Mouse (Mus musculus) spleen, adult 2 months (tissue): ENCODE data around the gene Tnpo2. TPM values are rescaled to one million over a fixed set of nuclear protein-coding genes. Genes with fewer than 3 reads are reported as not detected.

Experiments
- DNase-seq, 2 experiments: peaks; one replicate each; pipeline versions ENCODE4 v3.0.0 to v3.0.0-alpha.2; 2012 to 2021; ENCODE audit warnings: low spot score in 2 of 2, low read depth in 1 of 2
- H3K27ac ChIP-seq: fragments of 200-500 bp; 2 replicates; pipeline ENCODE4 v1.5.1; 2012; ENCODE audit warnings: low read length, inconsistent platforms; ENCODE audit not compliant: insufficient read depth
- H3K27me3 ChIP-seq: fragments of 200-500 bp; 2 replicates; pipeline ENCODE4 v1.6.1; 2012; ENCODE audit warnings: mild to moderate bottlenecking, moderate library complexity, low read length, inconsistent platforms; ENCODE audit not compliant: control insufficient read depth, insufficient read depth
- H3K36me3 ChIP-seq: fragments of 200-500 bp; 2 replicates; pipeline ENCODE4 v1.6.1; 2012; ENCODE audit warnings: mild to moderate bottlenecking, low read length, inconsistent platforms; ENCODE audit not compliant: control insufficient read depth, insufficient read depth
- H3K4me1 ChIP-seq: fragments of 200-500 bp; 2 replicates; pipeline ENCODE4 v1.6.1; 2011; ENCODE audit warnings: inconsistent platforms; ENCODE audit not compliant: control insufficient read depth, insufficient read depth, insufficient read length
- H3K4me3 ChIP-seq: fragments of 200-500 bp; 2 replicates; pipeline ENCODE4 v1.5.1; 2011; ENCODE audit warnings: mild to moderate bottlenecking, inconsistent platforms; ENCODE audit not compliant: insufficient read depth, insufficient read length; ENCODE audit errors: extremely low read depth
- CTCF ChIP-seq: fragments of 200-500 bp; IDR thresholded peaks from 2 replicates; pipeline ENCODE4 v1.5.1; 2011; ENCODE audit warnings: mild to moderate bottlenecking, inconsistent platforms; ENCODE audit not compliant: insufficient read depth, insufficient read length, insufficient replicate concordance; ENCODE audit errors: extremely low read depth
- POLR2A ChIP-seq: fragments of 200-500 bp; IDR thresholded peaks from 2 replicates; pipeline ENCODE4 v1.6.1; 2011; ENCODE audit warnings: low read depth, low read length, inconsistent platforms
- WGBS: fragments of 180-500 bp; shearing (Covaris S2); methylation state at CpG from one replicate; pipeline ENCODE4 v1.1.7; 2018; 5-methylcytosine and 5-hydroxymethylcytosine counted together
- polyA plus RNA-seq: library from polyadenylated mRNA; depleted of rRNA; stranded (reverse); fragments of >200 nt; gene quantifications from 2 replicates; pipeline ENCODE4 v1.2.3, GENCODE M21; 2012

Tnpo2 gene
- polyA plus RNA-seq, 1 experiment, result 40.0 TPM

DNA sequence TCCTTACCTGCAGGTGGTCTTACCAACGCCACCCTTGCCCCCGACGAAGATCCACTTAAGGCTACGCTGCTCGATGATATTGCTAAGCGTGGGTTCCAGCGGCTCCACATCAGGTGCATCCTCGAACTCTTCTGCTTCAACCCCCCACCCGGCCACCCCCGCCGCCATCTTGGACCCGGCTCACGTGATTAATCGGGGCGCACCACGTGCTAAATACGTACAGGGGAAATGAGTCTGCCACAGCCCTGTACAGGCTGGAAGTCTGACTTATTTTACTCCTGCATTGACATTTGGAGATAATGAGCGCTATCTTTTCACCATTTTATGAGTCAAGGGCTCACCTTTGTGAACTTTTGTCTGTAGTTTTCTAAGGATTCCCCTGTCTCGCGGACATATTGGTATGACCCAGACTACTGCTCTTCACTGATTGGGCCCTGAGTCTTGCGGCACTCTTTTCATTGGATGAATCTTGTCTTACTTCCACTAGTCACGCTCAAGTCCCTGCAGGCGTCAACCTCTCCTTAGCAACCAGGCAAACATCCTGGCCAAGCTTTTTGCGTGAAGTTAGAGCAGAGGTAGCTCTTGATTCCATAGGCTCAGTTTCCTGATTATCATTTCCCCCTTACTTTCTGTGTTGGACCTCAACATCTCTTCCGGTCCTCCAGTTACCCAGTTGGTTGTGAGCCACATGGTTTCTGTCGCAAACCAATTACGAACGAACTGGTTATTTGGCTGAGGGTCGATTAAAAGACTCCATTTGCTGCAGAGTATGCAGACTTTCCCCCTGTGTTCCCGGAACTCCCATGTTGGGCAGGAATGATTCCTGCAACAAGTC, 11.4 kb upstream of the Tnpo2 start, which contains the start of gene Asna1:
Asna1 (minus strand) TSS at position 184 of the 835 bp plus-strand sequence.
- DNase-seq, result peak; percentile 72 to 95
- H3K27ac ChIP-seq, result peak within 1 kb of the TSS; percentile 83
- H3K4me1 ChIP-seq, result peaks cover 12% of the 10 kb centered on the region; the same call in 1 of the 2 replicates
- H3K27me3 ChIP-seq, result no peaks in the 10 kb centered on the region
- H3K4me3 ChIP-seq, result peak within 1 kb of the TSS; percentile 71
- WGBS, result under 1% methylated on average over 30 of the region's 30 CpGs
- H3K36me3 ChIP-seq, result peaks cover 9% of the 10 kb centered on the region
- TF ChIP-seq CTCF (no peak), POLR2A (peak; percentile 19; the same call in 1 of the 2 replicates)

GRCm38 (mm10) chr8:85026670-85027515, 9.8 kb upstream of the Tnpo2 start, which contains the start of gene Trir:
TSS of gene Trir (plus strand) at chr8:85026823.
- Histone ChIP-seq H3K4me1 (peaks cover 12% of the 10 kb centered on the region; the same call in 1 of the 2 replicates), H3K36me3 (peaks cover 13% of the 10 kb centered on the region), H3K4me3 (peak within 1 kb of the TSS; percentile 95), H3K27ac (peak within 1 kb of the TSS; percentile 98), H3K27me3 (no peaks in the 10 kb centered on the region)
- under 1% methylated on average over 71 of the region's 75 CpGs for WGBS
- no peak for TF ChIP-seq CTCF
- TF ChIP-seq POLR2A, result peak; percentile 95
- DNase-seq, result peak; percentile 91 to 97

GRCm38 (mm10) chr8:85027516-85027855, 9.2 kb upstream of the Tnpo2 start:
- TF ChIP-seq POLR2A (no peak), CTCF (no peak)
- no peaks in the 10 kb centered on the region for H3K27me3 ChIP-seq
- no peak for DNase-seq
- H3K36me3 ChIP-seq, result peaks cover 13% of the 10 kb centered on the region
- H3K27ac ChIP-seq, result peak overlapping the region; percentile 50; the same call in 1 of the 2 replicates
- peak overlapping the region; percentile 95 for H3K4me3 ChIP-seq
- H3K4me1 ChIP-seq, result peaks cover 12% of the 10 kb centered on the region; the same call in 1 of the 2 replicates
- 1% methylated on average over 13 of the region's 13 CpGs for WGBS

DNA sequence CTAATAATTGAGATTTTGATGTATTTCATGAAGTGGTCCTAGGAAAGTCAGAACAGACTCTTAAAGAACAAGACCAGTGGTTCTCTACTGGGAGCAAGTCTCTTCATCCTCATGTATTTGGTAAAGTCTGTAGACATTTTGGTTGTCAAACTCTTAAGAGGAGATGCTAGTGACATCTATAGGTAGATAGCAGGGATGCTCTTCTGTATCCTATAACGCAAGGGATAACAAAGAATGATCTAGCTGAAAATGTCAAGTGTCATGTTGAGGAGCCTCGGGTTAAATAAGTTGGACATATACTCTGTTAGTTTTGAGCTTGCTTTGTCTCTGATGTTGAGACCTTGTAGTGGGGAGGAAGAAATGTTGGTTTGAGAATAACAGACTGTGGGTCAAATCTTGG, 8.8 kb upstream of the Tnpo2 start:
- DNase-seq, result no peak
- H3K27me3 ChIP-seq, result no peaks in the 10 kb centered on the region
- no peak overlapping the region for H3K4me3 ChIP-seq
- H3K4me1 ChIP-seq, result peaks cover 12% of the 10 kb centered on the region; the same call in 1 of the 2 replicates
- no peak overlapping the region for H3K27ac ChIP-seq
- peaks cover 17% of the 10 kb centered on the region for H3K36me3 ChIP-seq
- WGBS, result 7% methylated on average over 2 of the region's 2 CpGs
- TF ChIP-seq POLR2A, result no peak
- TF ChIP-seq CTCF, result no peak

DNA sequence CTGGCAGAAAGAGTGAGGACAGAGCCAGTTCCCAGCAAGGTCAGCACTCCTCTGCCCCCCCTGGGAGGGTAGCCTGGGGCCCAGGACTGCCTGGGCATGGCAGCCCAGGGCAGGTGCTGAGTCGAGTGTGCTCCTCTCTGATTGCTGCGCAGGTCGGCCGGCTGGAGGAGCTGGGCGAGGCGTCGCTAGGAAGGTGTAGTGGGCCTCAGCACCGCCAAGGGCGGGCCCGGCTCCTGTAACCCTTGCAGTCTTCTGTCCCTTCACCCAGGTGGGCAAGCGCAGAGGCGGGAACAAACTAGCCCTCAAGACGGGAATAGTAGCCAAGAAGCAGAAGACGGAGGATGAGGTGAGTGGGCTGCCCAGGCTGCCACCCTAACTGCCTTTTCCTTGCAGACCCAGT, 7.4 kb upstream of the Tnpo2 start:
- Histone ChIP-seq H3K27ac (no peak overlapping the region), H3K36me3 (peaks cover 18% of the 10 kb centered on the region), H3K4me3 (no peak overlapping the region), H3K27me3 (no peaks in the 10 kb centered on the region), H3K4me1 (peaks cover 12% of the 10 kb centered on the region; the same call in 1 of the 2 replicates)
- DNase-seq, result no peak
- TF ChIP-seq POLR2A (no peak), CTCF (no peak)
- 89% methylated on average over 14 of the region's 14 CpGs for WGBS

GRCm38 (mm10) chr8:85032622-85033311, 3.9 kb upstream of the Tnpo2 start:
- Histone ChIP-seq H3K4me1 (peaks cover 12% of the 10 kb centered on the region; the same call in 1 of the 2 replicates), H3K27me3 (no peaks in the 10 kb centered on the region), H3K36me3 (peaks cover 18% of the 10 kb centered on the region), H3K4me3 (no peak overlapping the region), H3K27ac (no peak overlapping the region)
- TF ChIP-seq POLR2A (no peak), CTCF (no peak)
- 91% methylated on average over 4 of the region's 4 CpGs for WGBS
- DNase-seq, result no peak
